Mouse (Mus musculus) small intestine, adult 2 months (tissue): ENCODE data around the gene Ndufb5. TPM values are rescaled to one million over a fixed set of nuclear protein-coding genes. Genes with fewer than 3 reads are reported as not detected.

Source experiments
- H3K27ac ChIP-seq: fragments of 200-500 bp; 2 replicates; pipeline ENCODE4 v1.5.1; 2012; ENCODE audit warnings: low read depth, low read length, control low read depth, inconsistent platforms; ENCODE audit not compliant: insufficient read depth
- H3K27me3 ChIP-seq: fragments of 200-500 bp; 2 replicates; pipeline ENCODE4 v1.6.1; 2012; ENCODE audit warnings: mild to moderate bottlenecking, moderate library complexity, low read length, inconsistent platforms; ENCODE audit not compliant: control insufficient read depth, insufficient read depth
- H3K36me3 ChIP-seq: fragments of 200-500 bp; 2 replicates; pipeline ENCODE4 v1.6.1; 2012; ENCODE audit warnings: mild to moderate bottlenecking, low read length, control low read depth, inconsistent platforms; ENCODE audit not compliant: control insufficient read depth, insufficient read depth
- H3K4me1 ChIP-seq: fragments of 200-500 bp; 2 replicates; pipeline ENCODE4 v1.6.1; 2012; ENCODE audit warnings: low read length, inconsistent platforms, mixed read lengths; ENCODE audit not compliant: control insufficient read depth, insufficient read depth, insufficient read length
- H3K4me3 ChIP-seq: fragments of 200-500 bp; 2 replicates; pipeline ENCODE4 v1.5.1; 2012; ENCODE audit warnings: low read depth, mild to moderate bottlenecking, control low read depth, inconsistent platforms, low read length, moderate library complexity
- CTCF ChIP-seq: fragments of 200-500 bp; IDR thresholded peaks from 2 replicates; pipeline ENCODE4 v1.5.1; 2012; ENCODE audit warnings: low read depth, mild to moderate bottlenecking, control low read depth, inconsistent platforms, low read length, moderate library complexity, mixed read lengths; ENCODE audit not compliant: insufficient replicate concordance, insufficient read length; ENCODE audit errors: extremely low read depth
- POLR2A ChIP-seq: fragments of 200-500 bp; IDR thresholded peaks from 2 replicates; pipeline ENCODE4 v1.6.1; 2012; ENCODE audit warnings: low read depth, mild to moderate bottlenecking, control low read depth, inconsistent platforms, low read length, moderate library complexity
- WGBS: fragments of 180-500 bp; shearing (Covaris S2); methylation state at CpG from one replicate; pipeline ENCODE4 v1.1.7; 2018; 5-methylcytosine and 5-hydroxymethylcytosine counted together
- polyA plus RNA-seq: library from polyadenylated mRNA; depleted of rRNA; stranded (reverse); fragments of >200 nt; gene quantifications from 2 replicates; pipeline ENCODE4 v1.2.3, GENCODE M21; 2012; rRNA removed

Ndufb5 gene
- polyA plus RNA-seq, 1 experiment: 141 TPM

- Histone ChIP-seq H3K4me1 (no peaks in the 10 kb centered on the region), H3K27ac (no peak overlapping the region), H3K27me3 (no peaks in the 10 kb centered on the region), H3K36me3 (peaks cover 71% of the 10 kb centered on the region), H3K4me3 (no peak overlapping the region)
- 94% methylated on average over 4 of the region's 4 CpGs for WGBS
- TF ChIP-seq CTCF (no peak), POLR2A (no peak)
Measured at GRCm38 (mm10) chr3:32749820-32750579, 13.2 kb downstream of the Ndufb5 start.

- 95% methylated on average over 3 of the region's 3 CpGs for WGBS
- peaks cover 40% of the 10 kb centered on the region for H3K36me3 ChIP-seq
- no peak overlapping the region for H3K4me3 ChIP-seq
- no peaks in the 10 kb centered on the region for H3K27me3 ChIP-seq
- TF ChIP-seq CTCF (no peak), POLR2A (no peak)
- H3K27ac ChIP-seq: no peak overlapping the region
- H3K4me1 ChIP-seq: no peaks in the 10 kb centered on the region
Measured at GRCm38 (mm10) chr3:32754384-32754915, 17.7 kb downstream of the Ndufb5 start.

GRCm38 (mm10) chr3:32759212-32759611, 22.4 kb downstream of the Ndufb5 start:
- Histone ChIP-seq H3K4me3 (no peak overlapping the region), H3K36me3 (peaks cover 3% of the 10 kb centered on the region; the same call in 1 of the 2 replicates), H3K27me3 (no peaks in the 10 kb centered on the region), H3K4me1 (no peaks in the 10 kb centered on the region), H3K27ac (no peak overlapping the region)
- TF ChIP-seq POLR2A: no peak
- TF ChIP-seq CTCF: no peak
- WGBS: 71% methylated on average over 5 of the region's 5 CpGs

- no peaks in the 10 kb centered on the region for H3K4me1 ChIP-seq
- H3K27me3 ChIP-seq: no peaks in the 10 kb centered on the region
- H3K4me3 ChIP-seq: no peak overlapping the region
- no peak overlapping the region for H3K27ac ChIP-seq
- no peaks in the 10 kb centered on the region for H3K36me3 ChIP-seq
- no peak for TF ChIP-seq POLR2A
- no peak for TF ChIP-seq CTCF
- WGBS: 61% methylated on average over 8 of the region's 8 CpGs
Measured at GRCm38 (mm10) chr3:32762962-32763361, 26.2 kb downstream of the Ndufb5 start.

- WGBS: 29% methylated on average over 7 of the region's 7 CpGs
- Histone ChIP-seq H3K4me3 (no peak overlapping the region), H3K27ac (no peak overlapping the region)
Measured at GRCm38 (mm10) chr3:32763902-32764301, 27.1 kb downstream of the Ndufb5 start.

GRCm38 (mm10) chr3:32770781-32771180, 34.0 kb downstream of the Ndufb5 start:
- WGBS: 38% methylated on average over 2 of the region's 2 CpGs
- no peaks in the 10 kb centered on the region for H3K4me1 ChIP-seq
- no peaks in the 10 kb centered on the region for H3K36me3 ChIP-seq
- H3K27ac ChIP-seq: no peak overlapping the region
- TF ChIP-seq POLR2A (no peak), CTCF (no peak)
- H3K4me3 ChIP-seq: no peak overlapping the region
- no peaks in the 10 kb centered on the region for H3K27me3 ChIP-seq

More at GRCm38 (mm10) chr3:32763902-32764301, 27.1 kb downstream of the Ndufb5 start:
- H3K4me1 ChIP-seq: no peaks in the 10 kb centered on the region
- H3K27me3 ChIP-seq: no peaks in the 10 kb centered on the region
- TF ChIP-seq POLR2A: no peak
- TF ChIP-seq CTCF: no peak
- no peaks in the 10 kb centered on the region for H3K36me3 ChIP-seq

Other genes starting within 250 kb of the Ndufb5 start
- gene Kcnmb3, start 244.8 kb upstream of the Ndufb5 start, polyA plus RNA-seq: not detected in 2 replicates
- 12.1 and 17.7 TPM in 2 replicates for gene Zfp639, start 226.7 kb upstream of the Ndufb5 start, polyA plus RNA-seq
- gene Mfn1, start 207.5 kb upstream of the Ndufb5 start, polyA plus RNA-seq: 2.2 and 4.6 TPM in 2 replicates
- 5.7 and 6.5 TPM in 2 replicates for gene Gnb4, start 120.4 kb upstream of the Ndufb5 start, polyA plus RNA-seq
- gene Actl6a, start 30.7 kb upstream of the Ndufb5 start, polyA plus RNA-seq: 5.7 and 8.7 TPM in 2 replicates
- gene Mrpl47, start 615 bp downstream of the Ndufb5 start, polyA plus RNA-seq: 0.44 and 0.60 TPM in 2 replicates
- gene Usp13, start 80.6 kb downstream of the Ndufb5 start, polyA plus RNA-seq: 0.10 and 0.30 TPM in 2 replicates